Mouse (Mus musculus) embryonic facial prominence, embryonic 10.5 days (tissue): Measurements from ENCODE around the gene Ces2g. TPM values are rescaled to one million over a fixed set of nuclear protein-coding genes. Genes with fewer than 3 reads are reported as not detected.

Experiments
- DNase-seq: peaks from one replicate; pipeline ENCODE4 v3.0.0-alpha.2; 2017; ENCODE audit warnings: low spot score
- H3K27ac ChIP-seq: fragments of 300-500 bp; sonication (generic); replicated peaks from 2 replicates; pipeline ENCODE4 v1.5.1; 2016; ENCODE audit warnings: mild to moderate bottlenecking
- H3K27me3 ChIP-seq: fragments of 300-500 bp; sonication (generic); replicated peaks from 2 replicates; pipeline ENCODE4 v1.6.1; 2016; ENCODE audit warnings: low read depth, mild to moderate bottlenecking; ENCODE audit not compliant: poor library complexity, severe bottlenecking
- H3K36me3 ChIP-seq: fragments of 300-500 bp; sonication (generic); replicated peaks from 2 replicates; pipeline ENCODE4 v1.6.1; 2016; ENCODE audit warnings: mild to moderate bottlenecking, moderate library complexity
- H3K4me1 ChIP-seq: fragments of 300-500 bp; sonication (generic); 2 replicates; pipeline ENCODE4 v1.6.1; 2016
- H3K4me3 ChIP-seq: fragments of 300-500 bp; sonication (generic); 2 replicates; pipeline ENCODE4 v1.5.1; 2016; ENCODE audit warnings: mild to moderate bottlenecking, moderate library complexity
- H3K9me3 ChIP-seq: fragments of 300-500 bp; sonication (generic); 2 replicates; pipeline ENCODE4 v1.6.1; 2016; ENCODE audit warnings: mild to moderate bottlenecking
- WGBS: fragments of 180-500 bp; shearing (Covaris S2); methylation state at CpG from one replicate; pipeline ENCODE4 v1.1.7; 2016; 5-methylcytosine and 5-hydroxymethylcytosine counted together
- polyA plus RNA-seq: library from polyadenylated mRNA; unstranded; fragments of >200 nt; fragmentation: Nextera tagmentation; extraction: Ambion mirVana; gene quantifications from 2 replicates; pipeline ENCODE4 v1.2.1, GENCODE M21; 2016

The Ces2g gene
- polyA plus RNA-seq: not detected in 2 replicates

GRCm38 (mm10) chr8:104961537-104961961, at the start of gene Ces2g:
Gene Ces2g (plus strand): TSS chr8:104961718.
- no peak within 1 kb of the TSS for H3K4me3 ChIP-seq
- WGBS: 70% methylated on average over 5 of the region's 5 CpGs
- no peak for DNase-seq

GRCm38 (mm10) chr8:104925972-104926596, 35.4 kb upstream of the Ces2g start, which contains the start of gene Ces2e:
Gene Ces2e (plus strand): TSS chr8:104926260.
- Histone ChIP-seq H3K9me3 (no peaks in the 10 kb centered on the region), H3K4me3 (no peak within 1 kb of the TSS), H3K27me3 (no peaks in the 10 kb centered on the region), H3K27ac (no peak within 1 kb of the TSS), H3K36me3 (no peaks in the 10 kb centered on the region), H3K4me1 (no peaks in the 10 kb centered on the region)
- WGBS: 81% methylated on average over 5 of the region's 5 CpGs
- DNase-seq: no peak

More at GRCm38 (mm10) chr8:104961537-104961961, at the start of gene Ces2g:
- H3K36me3 ChIP-seq: no peaks in the 10 kb centered on the region
- no peaks in the 10 kb centered on the region for H3K9me3 ChIP-seq
- no peaks in the 10 kb centered on the region for H3K4me1 ChIP-seq
- no peaks in the 10 kb centered on the region for H3K27me3 ChIP-seq
- H3K27ac ChIP-seq: no peak within 1 kb of the TSS

GRCm38 (mm10) chr8:104927301-104927700, 34.2 kb upstream of the Ces2g start:
- 84% methylated on average over 3 of the region's 3 CpGs for WGBS
- Histone ChIP-seq H3K4me3 (no peak overlapping the region), H3K27ac (no peak overlapping the region), H3K36me3 (no peaks in the 10 kb centered on the region), H3K9me3 (no peaks in the 10 kb centered on the region), H3K4me1 (no peaks in the 10 kb centered on the region), H3K27me3 (no peaks in the 10 kb centered on the region)
- no peak for DNase-seq

- H3K36me3 ChIP-seq: no peaks in the 10 kb centered on the region
- H3K27me3 ChIP-seq: no peaks in the 10 kb centered on the region
- H3K27ac ChIP-seq: no peak overlapping the region
- WGBS: 85% methylated on average over 2 of the region's 2 CpGs
- DNase-seq: no peak
- no peaks in the 10 kb centered on the region for H3K4me1 ChIP-seq
- no peak overlapping the region for H3K4me3 ChIP-seq
- no peaks in the 10 kb centered on the region for H3K9me3 ChIP-seq
These were observed 16.9 kb upstream of the Ces2g start for GRCm38 (mm10) chr8:104944665-104945064.

GRCm38 (mm10) chr8:104947056-104947455, 14.5 kb upstream of the Ces2g start, which contains the start of gene Ces2f:
Gene Ces2f (plus strand): TSS chr8:104947356.
- DNase-seq: no peak
- no peaks in the 10 kb centered on the region for H3K9me3 ChIP-seq
- H3K27ac ChIP-seq: no peak within 1 kb of the TSS
- no peak within 1 kb of the TSS for H3K4me3 ChIP-seq
- H3K36me3 ChIP-seq: no peaks in the 10 kb centered on the region
- 82% methylated on average over 4 of the region's 4 CpGs for WGBS
- H3K4me1 ChIP-seq: no peaks in the 10 kb centered on the region
- H3K27me3 ChIP-seq: no peaks in the 10 kb centered on the region

- Histone ChIP-seq H3K4me3 (no peak overlapping the region), H3K4me1 (no peaks in the 10 kb centered on the region), H3K27ac (no peak overlapping the region), H3K9me3 (no peaks in the 10 kb centered on the region), H3K27me3 (no peaks in the 10 kb centered on the region), H3K36me3 (no peaks in the 10 kb centered on the region)
- 86% methylated on average over 5 of the region's 5 CpGs for WGBS
- no peak for DNase-seq
These were observed 12.5 kb upstream of the Ces2g start for GRCm38 (mm10) chr8:104949031-104949430.

- Histone ChIP-seq H3K9me3 (no peaks in the 10 kb centered on the region), H3K27me3 (no peaks in the 10 kb centered on the region), H3K4me3 (no peak overlapping the region), H3K27ac (no peak overlapping the region), H3K4me1 (no peaks in the 10 kb centered on the region), H3K36me3 (no peaks in the 10 kb centered on the region)
- 78% methylated on average over 8 of the region's 8 CpGs for whole genome bisulfite sequencing
- DNase-seq: no peak
These were observed 847 bp downstream of the Ces2g start for GRCm38 (mm10) chr8:104962229-104962901.

GRCm38 (mm10) chr8:104963375-104963894, 1.9 kb downstream of the Ces2g start:
- Histone ChIP-seq H3K27me3 (no peaks in the 10 kb centered on the region), H3K36me3 (no peaks in the 10 kb centered on the region), H3K4me1 (no peaks in the 10 kb centered on the region), H3K4me3 (no peak overlapping the region), H3K27ac (no peak overlapping the region), H3K9me3 (no peaks in the 10 kb centered on the region)
- WGBS: 86% methylated on average over 4 of the region's 4 CpGs
- DNase-seq: no peak

- DNase-seq: no peak
- Histone ChIP-seq H3K27me3 (no peaks in the 10 kb centered on the region), H3K36me3 (no peaks in the 10 kb centered on the region), H3K4me3 (no peak overlapping the region), H3K4me1 (no peaks in the 10 kb centered on the region), H3K9me3 (peaks cover 10% of the 10 kb centered on the region), H3K27ac (no peak overlapping the region)
- 90% methylated on average over 5 of the region's 5 CpGs for WGBS
These were observed 22.6 kb downstream of the Ces2g start for GRCm38 (mm10) chr8:104984126-104984525.

GRCm38 (mm10) chr8:104984942-104985341, 23.4 kb downstream of the Ces2g start:
- no peaks in the 10 kb centered on the region for H3K4me1 ChIP-seq
- H3K4me3 ChIP-seq: no peak overlapping the region
- H3K9me3 ChIP-seq: peaks cover 5% of the 10 kb centered on the region
- H3K27ac ChIP-seq: no peak overlapping the region
- H3K27me3 ChIP-seq: no peaks in the 10 kb centered on the region
- WGBS: 95% methylated on average over 2 of the region's 2 CpGs
- DNase-seq: no peak
- no peaks in the 10 kb centered on the region for H3K36me3 ChIP-seq

- DNase-seq: no peak
- 86% methylated on average over 6 of the region's 6 CpGs for WGBS
- Histone ChIP-seq H3K4me1 (no peaks in the 10 kb centered on the region), H3K9me3 (no peaks in the 10 kb centered on the region), H3K4me3 (no peak overlapping the region), H3K27me3 (no peaks in the 10 kb centered on the region), H3K36me3 (no peaks in the 10 kb centered on the region), H3K27ac (no peak overlapping the region)
These were observed 36.7 kb downstream of the Ces2g start for GRCm38 (mm10) chr8:104998191-104998590.

- no peaks in the 10 kb centered on the region for H3K4me1 ChIP-seq
- no peak for DNase-seq
- 84% methylated on average over 6 of the region's 6 CpGs for WGBS
These were observed 37.7 kb downstream of the Ces2g start for GRCm38 (mm10) chr8:104999183-104999582.

GRCm38 (mm10) chr8:105000586-105000985, 39.1 kb downstream of the Ces2g start, which contains the start of gene Ces2h:
Gene Ces2h (plus strand): TSS chr8:105000853.
- 90% methylated on average over 7 of the region's 7 CpGs for WGBS
- no peak within 1 kb of the TSS for H3K27ac ChIP-seq
- no peak for DNase-seq
- no peaks in the 10 kb centered on the region for H3K4me1 ChIP-seq
- H3K4me3 ChIP-seq: no peak within 1 kb of the TSS
- no peaks in the 10 kb centered on the region for H3K9me3 ChIP-seq
- H3K27me3 ChIP-seq: no peaks in the 10 kb centered on the region
- no peaks in the 10 kb centered on the region for H3K36me3 ChIP-seq

More at GRCm38 (mm10) chr8:104999183-104999582, 37.7 kb downstream of the Ces2g start:
- Histone ChIP-seq H3K9me3 (no peaks in the 10 kb centered on the region), H3K36me3 (no peaks in the 10 kb centered on the region), H3K27ac (no peak overlapping the region), H3K27me3 (no peaks in the 10 kb centered on the region), H3K4me3 (no peak overlapping the region)
